Mouse (Mus musculus): ENCODE measurements around the gene Il2. TPM values are rescaled to one million over a fixed set of nuclear protein-coding genes. Genes with fewer than 3 reads are reported as not detected.

The Il2 gene
- polyA plus RNA-seq, 1 experiment from 2014 or later: 0.05 TPM

- H3K27me3 ChIP-seq: peaks cover 62% of the 10 kb centered on the region
- TF ChIP-seq CTCF (IDR thresholded peaks at IDR 0.05): peak; percentile 46
- CTCF ChIA-PET: interaction anchor here (1.0 to 1.1 kb wide), 2 partner anchors 125 to 131 kb away, joined by 3 to 4 read pairs; no protein-coding TSS in a partner anchor
- in situ Hi-C loops (cut with MboI; ENCODE audit: low pct_unique_long_range_greater_than_20kb): loop anchor here (5.0 kb wide), 1 partner anchor 129 kb away; no protein-coding TSS in a partner anchor
- no peak for DNase-seq (ENCODE audit: low read depth, low spot score)
- POLR2A ChIA-PET: interaction anchor here (0.6 kb wide), 1 partner anchor 67 kb away, joined by 5 read pairs; no protein-coding TSS in a partner anchor
- no peak for ATAC-seq
Measured at GRCm38 (mm10) chr3:37073211-37073610, 52.5 kb downstream of the Il2 start.

Other genes with a start within 250 kb of the Il2 start
- not detected for gene Adad1, start 62.4 kb downstream of the Il2 start, polyA plus RNA-seq (2021)
- not detected for gene Il21, start 106.7 kb upstream of the Il2 start, polyA plus RNA-seq (2021)
- gene Bbs12, start 186.6 kb upstream of the Il2 start, polyA plus RNA-seq (2021): 18.8 TPM
- gene Cetn4, start 186.7 kb upstream of the Il2 start, polyA plus RNA-seq (2021): 27.9 TPM
- 1.3 TPM for gene Fgf2, start 222.4 kb upstream of the Il2 start, polyA plus RNA-seq (2021)

Data from Patski (cell line).